Mouse (Mus musculus) C2C12 (cell line): ENCODE data around the gene Vav1.

Source experiments
- CTCF ChIP-seq: IDR thresholded peaks from one replicate; pipeline ENCODE4 v1.5.1; 2011; ENCODE audit not compliant: control insufficient read depth, insufficient read depth, insufficient read length
- MYOG ChIP-seq: IDR thresholded peaks from one replicate; pipeline ENCODE4 v1.6.1; 2011; ENCODE audit not compliant: control insufficient read depth, insufficient read length; ENCODE audit errors: extremely low read depth
- USF1 ChIP-seq: IDR thresholded peaks from one replicate; pipeline ENCODE4 v1.6.1; 2011; ENCODE audit warnings: low read depth, mild to moderate bottlenecking, control low read depth, moderate library complexity

DNA sequence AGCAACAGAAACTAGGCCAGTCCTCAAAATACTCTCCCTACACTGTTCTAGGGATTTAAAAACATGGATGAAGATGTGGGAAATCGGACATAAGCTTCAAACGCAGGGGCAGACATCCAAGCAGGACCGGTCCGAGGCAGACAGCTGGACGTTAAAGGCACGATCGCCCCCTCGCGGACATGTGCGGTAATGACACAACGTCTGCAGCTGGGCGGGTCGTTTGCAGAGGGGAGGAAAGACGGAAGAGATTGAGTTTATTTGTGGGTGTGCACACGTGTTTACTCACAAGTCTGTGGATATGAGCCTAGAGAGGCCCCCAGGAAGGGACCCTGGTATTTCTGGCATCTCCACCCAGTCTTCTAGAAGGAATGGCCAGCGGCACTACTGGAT is 55.9 kb downstream of the Vav1 start:
- TF ChIP-seq CTCF = peak; percentile 95
- no peak for TF ChIP-seq USF1
- TF ChIP-seq MYOG = no peak
